Mouse (Mus musculus) heart, embryonic 12.5 days (tissue): ENCODE data around the gene Ovol2. TPM values are rescaled to one million over a fixed set of nuclear protein-coding genes. Genes with fewer than 3 reads are reported as not detected.
A peak's percentile ranks its signal among the peaks of the same experiment; 100 is the strongest.

Source experiments
- ATAC-seq: fragments of 200-750 bp; cut with Nextera tagmentation; 2 replicates; pipeline ENCODE4 v1.8.0; 2017; ENCODE audit warnings: moderate TSS enrichment, moderate library complexity; ENCODE audit not compliant: insufficient number of reproducible peaks, low FRiP score
- H3K27ac ChIP-seq: fragments of 300-500 bp; sonication (generic); 2 replicates; pipeline ENCODE4 v1.5.1; 2016; ENCODE audit warnings: mild to moderate bottlenecking, moderate library complexity; ENCODE audit not compliant: poor library complexity, severe bottlenecking
- H3K27me3 ChIP-seq: fragments of 300-500 bp; sonication (generic); replicated peaks from 2 replicates; pipeline ENCODE4 v1.6.1; 2016; ENCODE audit warnings: mild to moderate bottlenecking, moderate library complexity
- H3K36me3 ChIP-seq: fragments of 300-500 bp; sonication (generic); 2 replicates; pipeline ENCODE4 v1.6.1; 2016; ENCODE audit warnings: mild to moderate bottlenecking, moderate library complexity
- H3K4me1 ChIP-seq: fragments of 300-500 bp; sonication (generic); replicated peaks from 2 replicates; pipeline ENCODE4 v1.6.1; 2016; ENCODE audit warnings: mild to moderate bottlenecking
- H3K4me2 ChIP-seq: fragments of 300-500 bp; sonication (generic); 2 replicates; pipeline ENCODE4 v1.6.1; 2016; ENCODE audit warnings: mild to moderate bottlenecking, moderate library complexity
- H3K4me3 ChIP-seq: fragments of 300-500 bp; sonication (generic); 2 replicates; pipeline ENCODE4 v1.5.1; 2016; ENCODE audit warnings: mild to moderate bottlenecking
- H3K9ac ChIP-seq: fragments of 300-500 bp; sonication (generic); 2 replicates; pipeline ENCODE4 v1.6.1; 2016; ENCODE audit warnings: mild to moderate bottlenecking, moderate library complexity
- H3K9me3 ChIP-seq: fragments of 300-500 bp; sonication (generic); replicated peaks from 2 replicates; pipeline ENCODE4 v1.6.1; 2016; ENCODE audit warnings: mild to moderate bottlenecking, moderate library complexity
- WGBS: fragments of 180-500 bp; shearing (Covaris S2); methylation state at CpG from one replicate; pipeline ENCODE4 v1.1.7; 2016; 5-methylcytosine and 5-hydroxymethylcytosine counted together
- polyA plus RNA-seq: library from polyadenylated mRNA; unstranded; fragments of >200 nt; fragmentation: Nextera tagmentation; extraction: Ambion mirVana; gene quantifications from 2 replicates; pipeline ENCODE4 v1.2.1, GENCODE M21; 2016

Ovol2 gene
- polyA plus RNA-seq, 1 experiment from 2014 or later = 0.20 TPM

GRCm38 (mm10) chr2:144265916-144266683, 65.8 kb downstream of the Ovol2 start:
- H3K9me3 ChIP-seq = no peaks in the 10 kb centered on the region
- H3K36me3 ChIP-seq = peaks cover 20% of the 10 kb centered on the region
- H3K9ac ChIP-seq = peak overlapping the region; percentile 47; the same call in 1 of the 2 replicates
- no peaks in the 10 kb centered on the region for H3K27me3 ChIP-seq
- 0 out of 2 replicates have a peak overlapping the region, but pooled peaks have one; percentile 12 for H3K4me3 ChIP-seq
- no peak overlapping the region for H3K27ac ChIP-seq
- ATAC-seq = no peak
- peak overlapping the region; percentile 25; the same call in 1 of the 2 replicates for H3K4me2 ChIP-seq
- 42% methylated on average over 4 of the region's 4 CpGs for WGBS
- peaks cover 31% of the 10 kb centered on the region for H3K4me1 ChIP-seq

GRCm38 (mm10) chr2:144265120-144265488, 66.8 kb downstream of the Ovol2 start:
- ATAC-seq = no peak
- Histone ChIP-seq H3K9ac (no peak overlapping the region), H3K36me3 (peaks cover 29% of the 10 kb centered on the region), H3K27ac (0 out of 2 replicates have a peak overlapping the region, but pooled peaks have one; percentile 12), H3K4me1 (peaks cover 31% of the 10 kb centered on the region), H3K4me3 (no peak overlapping the region), H3K4me2 (no peak overlapping the region), H3K9me3 (no peaks in the 10 kb centered on the region), H3K27me3 (no peaks in the 10 kb centered on the region)
- WGBS = 71% methylated on average over 3 of the region's 3 CpGs

GRCm38 (mm10) chr2:144264398-144265119, 67.4 kb downstream of the Ovol2 start:
- no peak overlapping the region for H3K4me3 ChIP-seq
- no peaks in the 10 kb centered on the region for H3K27me3 ChIP-seq
- peaks cover 31% of the 10 kb centered on the region for H3K4me1 ChIP-seq
- no peaks in the 10 kb centered on the region for H3K9me3 ChIP-seq
- 0 out of 2 replicates have a peak overlapping the region, but pooled peaks have one; percentile 12 for H3K27ac ChIP-seq
- no peak for ATAC-seq
- no peak overlapping the region for H3K9ac ChIP-seq
- no peak overlapping the region for H3K4me2 ChIP-seq
- WGBS = 77% methylated on average over 5 of the region's 5 CpGs
- peaks cover 33% of the 10 kb centered on the region for H3K36me3 ChIP-seq

- WGBS = 81% methylated on average over 2 of the region's 2 CpGs
Observed at GRCm38 (mm10) chr2:144262837-144263236, 69.1 kb downstream of the Ovol2 start.

More at GRCm38 (mm10) chr2:144262837-144263236, 69.1 kb downstream of the Ovol2 start:
- Histone ChIP-seq H3K36me3 (peaks cover 50% of the 10 kb centered on the region), H3K4me1 (peaks cover 23% of the 10 kb centered on the region), H3K9me3 (no peaks in the 10 kb centered on the region), H3K27me3 (no peaks in the 10 kb centered on the region), H3K4me3 (no peak overlapping the region), H3K27ac (no peak overlapping the region), H3K4me2 (no peak overlapping the region), H3K9ac (no peak overlapping the region)
- no peak for ATAC-seq

Other genes with a start within 250 kb of the Ovol2 start
- 21.7 and 22.4 TPM in 2 replicates for gene Mgme1, start 61.5 kb downstream of the Ovol2 start, polyA plus RNA-seq
- gene Snx5, start 61.2 kb downstream of the Ovol2 start, polyA plus RNA-seq = 110 TPM in 2 replicates
- 27.3 and 27.5 TPM in 2 replicates for gene Kat14, start 36.8 kb upstream of the Ovol2 start, polyA plus RNA-seq
- 0.90 and 3.8 TPM in 2 replicates for gene Pet117, start 36.9 kb upstream of the Ovol2 start, polyA plus RNA-seq
- gene Dzank1, start 195.3 kb upstream of the Ovol2 start, polyA plus RNA-seq = 0.88 and 1.3 TPM in 2 replicates
- gene Polr3f, start 195.6 kb upstream of the Ovol2 start, polyA plus RNA-seq = 19.6 and 20.1 TPM in 2 replicates
- gene Rbbp9, start 218.7 kb upstream of the Ovol2 start, polyA plus RNA-seq = 35.8 and 38.0 TPM in 2 replicates
- 49.8 and 50.6 TPM in 2 replicates for gene Sec23b, start 224.1 kb upstream of the Ovol2 start, polyA plus RNA-seq